Mouse (Mus musculus): ENCODE data around the gene Ggt1. TPM values are rescaled to one million over a fixed set of nuclear protein-coding genes. Genes with fewer than 3 reads are reported as not detected.
A peak's percentile ranks its signal among the peaks of the same experiment; 100 is the strongest.
"Not testable (repeated sequence)": the region's sequence is repeated elsewhere in the genome, so short reads cannot be mapped to it uniquely, and the experiment has no call there.

Ggt1 gene
- polyA plus RNA-seq, 1 experiment from 2014 or later: 26.5 TPM

GRCm38 (mm10) chr10:75565436-75565835, 4.0 kb downstream of the Ggt1 start:
- Histone ChIP-seq H3K27ac (no peak overlapping the region), H3K4me1 (peaks cover 2% of the 10 kb centered on the region; the same call in 1 of the 2 replicates), H3K4me2 (no peak overlapping the region), H3K36me3 (no peaks in the 10 kb centered on the region), H3K27me3 (replicated peaks) (peaks cover 10% of the 10 kb centered on the region), H3K9ac (no peak overlapping the region), H3K4me3 (replicated peaks) (no peak overlapping the region), H3K9me3 (no peaks in the 10 kb centered on the region)
- ATAC-seq (ENCODE audit: insufficient read depth, low FRiP score, low read depth): no peak
- 55% methylated on average over 6 of the region's 6 CpGs for WGBS

GRCm38 (mm10) chr10:75565906-75566305, 4.5 kb downstream of the Ggt1 start:
- no peak overlapping the region for H3K27ac ChIP-seq
- no peak; the same call in 1 of the 2 replicates for ATAC-seq (ENCODE audit: insufficient read depth, low FRiP score, low read depth)
- WGBS: 56% methylated on average over 7 of the region's 7 CpGs

GRCm38 (mm10) chr10:75566321-75566720, 4.9 kb downstream of the Ggt1 start:
- 81% methylated on average over 5 of the region's 5 CpGs for WGBS
- no peak for ATAC-seq (ENCODE audit: insufficient read depth, low FRiP score, low read depth)

More at GRCm38 (mm10) chr10:75565906-75566305, 4.5 kb downstream of the Ggt1 start:
- H3K9ac ChIP-seq: no peak overlapping the region
- H3K4me1 ChIP-seq: no peaks in the 10 kb centered on the region
- no peak overlapping the region for H3K4me3 ChIP-seq (replicated peaks)
- H3K9me3 ChIP-seq: no peaks in the 10 kb centered on the region
- H3K4me2 ChIP-seq: no peak overlapping the region
- H3K36me3 ChIP-seq: no peaks in the 10 kb centered on the region
- peaks cover 5% of the 10 kb centered on the region for H3K27me3 ChIP-seq (replicated peaks)

GRCm38 (mm10) chr10:75566765-75567164, 5.4 kb downstream of the Ggt1 start:
- WGBS: 80% methylated on average over 2 of the region's 2 CpGs
- H3K36me3 ChIP-seq, H3K4me1 ChIP-seq: not testable (repeated sequence)

More at GRCm38 (mm10) chr10:75566321-75566720, 4.9 kb downstream of the Ggt1 start:
- no peaks in the 10 kb centered on the region for H3K9me3 ChIP-seq
- H3K27ac ChIP-seq: no peak overlapping the region
- H3K27me3 ChIP-seq (replicated peaks): peaks cover under 1% of the 10 kb centered on the region; the same call in 1 of the 2 replicates
- no peaks in the 10 kb centered on the region for H3K36me3 ChIP-seq
- H3K9ac ChIP-seq: no peak overlapping the region
- no peak overlapping the region for H3K4me2 ChIP-seq
- H3K4me1 ChIP-seq: no peaks in the 10 kb centered on the region
- no peak overlapping the region for H3K4me3 ChIP-seq (replicated peaks)

GRCm38 (mm10) chr10:75568029-75568428, 6.6 kb downstream of the Ggt1 start:
- Histone ChIP-seq H3K4me3 (replicated peaks) (no peak overlapping the region), H3K27me3 (replicated peaks) (no peaks in the 10 kb centered on the region), H3K9me3 (no peaks in the 10 kb centered on the region), H3K4me2 (peak overlapping the region; percentile 34; the same call in 1 of the 2 replicates), H3K9ac (no peak overlapping the region), H3K4me1 (no peaks in the 10 kb centered on the region), H3K36me3 (no peaks in the 10 kb centered on the region), H3K27ac (no peak overlapping the region)
- ATAC-seq (ENCODE audit: insufficient read depth, low FRiP score, low read depth): no peak
- 29% methylated on average over 5 of the region's 5 CpGs for WGBS

More at GRCm38 (mm10) chr10:75566765-75567164, 5.4 kb downstream of the Ggt1 start:
- not testable (repeated sequence) for H3K9me3 ChIP-seq; H3K9ac ChIP-seq; H3K4me2 ChIP-seq; H3K27ac ChIP-seq; ATAC-seq (ENCODE audit: insufficient read depth, low FRiP score, low read depth); H3K4me3 ChIP-seq (replicated peaks); H3K27me3 ChIP-seq (replicated peaks)

GRCm38 (mm10) chr10:75568441-75568840, 7.0 kb downstream of the Ggt1 start:
- Histone ChIP-seq H3K27me3 (replicated peaks) (no peaks in the 10 kb centered on the region), H3K9ac (no peak overlapping the region), H3K4me3 (replicated peaks) (peak overlapping the region; percentile 25), H3K4me2 (peak overlapping the region; percentile 34), H3K4me1 (no peaks in the 10 kb centered on the region), H3K27ac (no peak overlapping the region), H3K36me3 (no peaks in the 10 kb centered on the region), H3K9me3 (no peaks in the 10 kb centered on the region)
- WGBS: 7% methylated on average over 11 of the region's 11 CpGs
- ATAC-seq (ENCODE audit: insufficient read depth, low FRiP score, low read depth): 0 out of 2 replicates have a peak, but pooled peaks have one; percentile 32

GRCm38 (mm10) chr10:75568851-75569250, 7.4 kb downstream of the Ggt1 start:
- Histone ChIP-seq H3K9me3 (no peaks in the 10 kb centered on the region), H3K4me2 (peak overlapping the region; percentile 34), H3K27me3 (replicated peaks) (no peaks in the 10 kb centered on the region), H3K36me3 (no peaks in the 10 kb centered on the region), H3K9ac (no peak overlapping the region), H3K4me1 (no peaks in the 10 kb centered on the region), H3K4me3 (replicated peaks) (peak overlapping the region; percentile 25), H3K27ac (no peak overlapping the region)
- WGBS: 21% methylated on average over 4 of the region's 4 CpGs
- peak; percentile 54; the same call in 1 of the 2 replicates for ATAC-seq (ENCODE audit: insufficient read depth, low FRiP score, low read depth)

- H3K27me3 ChIP-seq (replicated peaks): no peaks in the 10 kb centered on the region
- WGBS: 39% methylated on average over 10 of the region's 10 CpGs
- H3K27ac ChIP-seq: no peak overlapping the region
- no peaks in the 10 kb centered on the region for H3K9me3 ChIP-seq
- H3K4me1 ChIP-seq: no peaks in the 10 kb centered on the region
- H3K4me3 ChIP-seq (replicated peaks): no peak overlapping the region
- ATAC-seq (ENCODE audit: insufficient read depth, low FRiP score, low read depth): no peak
- no peak overlapping the region for H3K9ac ChIP-seq
- no peak overlapping the region for H3K4me2 ChIP-seq
- H3K36me3 ChIP-seq: no peaks in the 10 kb centered on the region
These were observed 9.7 kb downstream of the Ggt1 start for GRCm38 (mm10) chr10:75570981-75571657.

GRCm38 (mm10) chr10:75571937-75572336, 10.5 kb downstream of the Ggt1 start:
- H3K36me3 ChIP-seq: no peaks in the 10 kb centered on the region
- H3K27ac ChIP-seq: no peak overlapping the region
- H3K4me1 ChIP-seq: no peaks in the 10 kb centered on the region
- H3K9ac ChIP-seq: no peak overlapping the region
- H3K27me3 ChIP-seq (replicated peaks): no peaks in the 10 kb centered on the region
- H3K4me3 ChIP-seq (replicated peaks): no peak overlapping the region
- ATAC-seq (ENCODE audit: insufficient read depth, low FRiP score, low read depth): no peak
- no peak overlapping the region for H3K4me2 ChIP-seq
- 56% methylated on average over 9 of the region's 9 CpGs for WGBS
- no peaks in the 10 kb centered on the region for H3K9me3 ChIP-seq

- Histone ChIP-seq H3K9ac (no peak overlapping the region), H3K27me3 (replicated peaks) (no peaks in the 10 kb centered on the region), H3K36me3 (no peaks in the 10 kb centered on the region), H3K9me3 (no peaks in the 10 kb centered on the region), H3K4me2 (no peak overlapping the region), H3K4me1 (no peaks in the 10 kb centered on the region), H3K27ac (no peak overlapping the region), H3K4me3 (replicated peaks) (no peak overlapping the region)
- no peak for ATAC-seq (ENCODE audit: insufficient read depth, low FRiP score, low read depth)
- 79% methylated on average over 10 of the region's 10 CpGs for WGBS
These were observed 11.8 kb downstream of the Ggt1 start for GRCm38 (mm10) chr10:75573181-75573580.

- Histone ChIP-seq H3K4me2 (no peak overlapping the region), H3K9ac (no peak overlapping the region), H3K4me3 (replicated peaks) (no peak overlapping the region), H3K9me3 (no peaks in the 10 kb centered on the region), H3K27ac (no peak overlapping the region), H3K36me3 (no peaks in the 10 kb centered on the region), H3K4me1 (no peaks in the 10 kb centered on the region), H3K27me3 (replicated peaks) (no peaks in the 10 kb centered on the region)
- ATAC-seq (ENCODE audit: insufficient read depth, low FRiP score, low read depth): no peak
- 84% methylated on average over 9 of the region's 9 CpGs for WGBS
These were observed 12.6 kb downstream of the Ggt1 start for GRCm38 (mm10) chr10:75573965-75574364.

GRCm38 (mm10) chr10:75579129-75579528, 17.7 kb downstream of the Ggt1 start:
- ATAC-seq (ENCODE audit: insufficient read depth, low FRiP score, low read depth): no peak
- H3K9me3 ChIP-seq: no peaks in the 10 kb centered on the region
- 86% methylated on average over 6 of the region's 6 CpGs for WGBS
- H3K9ac ChIP-seq: no peak overlapping the region
- no peak overlapping the region for H3K4me3 ChIP-seq (replicated peaks)
- no peaks in the 10 kb centered on the region for H3K4me1 ChIP-seq
- H3K4me2 ChIP-seq: no peak overlapping the region
- no peak overlapping the region for H3K27ac ChIP-seq
- H3K36me3 ChIP-seq: no peaks in the 10 kb centered on the region
- no peaks in the 10 kb centered on the region for H3K27me3 ChIP-seq (replicated peaks)
